Mouse (Mus musculus) right cerebral cortex, adult 2 months (tissue): ENCODE measurements around the gene Lyl1.

Source experiments
- DNase-seq, 2 experiments: peaks; one replicate each; pipeline ENCODE4 v3.0.0; 2021 to 2022; ENCODE audit warnings: low spot score in 2 of 2

The Lyl1 gene

GRCm38 (mm10) chr8:84703466-84704249, 2.4 kb downstream of the Lyl1 start:
- no peak for DNase-seq

GRCm38 (mm10) chr8:84704356-84704755, 3.1 kb downstream of the Lyl1 start:
- peak in 1 of 2 experiments; percentile 48 for DNase-seq

GRCm38 (mm10) chr8:84704867-84705831, 3.9 kb downstream of the Lyl1 start:
- no peak for DNase-seq

GRCm38 (mm10) chr8:84705960-84706359, 4.7 kb downstream of the Lyl1 start:
- DNase-seq: no peak

GRCm38 (mm10) chr8:84706610-84707266, 5.5 kb downstream of the Lyl1 start:
- DNase-seq: no peak

- no peak for DNase-seq
Observed at GRCm38 (mm10) chr8:84707267-84707883, 6.1 kb downstream of the Lyl1 start.

GRCm38 (mm10) chr8:84708071-84708541, 6.8 kb downstream of the Lyl1 start:
- DNase-seq: no peak

GRCm38 (mm10) chr8:84708774-84709475, 7.7 kb downstream of the Lyl1 start:
- peak; percentile 84 to 91 for DNase-seq

GRCm38 (mm10) chr8:84709931-84710330, 8.7 kb downstream of the Lyl1 start:
- no peak for DNase-seq

GRCm38 (mm10) chr8:84711312-84711711, 10.1 kb downstream of the Lyl1 start:
- DNase-seq: no peak

GRCm38 (mm10) chr8:84711933-84712758, 10.9 kb downstream of the Lyl1 start:
- no peak for DNase-seq

GRCm38 (mm10) chr8:84712759-84713120, 11.5 kb downstream of the Lyl1 start:
- no peak for DNase-seq

- DNase-seq: no peak
Observed at GRCm38 (mm10) chr8:84713381-84713780, 12.1 kb downstream of the Lyl1 start.

GRCm38 (mm10) chr8:84714161-84714560, 12.9 kb downstream of the Lyl1 start:
- no peak for DNase-seq

- no peak for DNase-seq
Observed at GRCm38 (mm10) chr8:84715893-84716468, 14.7 kb downstream of the Lyl1 start.

- no peak for DNase-seq
Observed at GRCm38 (mm10) chr8:84716790-84717189, 15.5 kb downstream of the Lyl1 start.

GRCm38 (mm10) chr8:84718476-84718875, 17.2 kb downstream of the Lyl1 start:
- no peak for DNase-seq

- DNase-seq: no peak
Observed at GRCm38 (mm10) chr8:84718959-84719690, 17.9 kb downstream of the Lyl1 start.

GRCm38 (mm10) chr8:84722530-84722849, 21.2 kb downstream of the Lyl1 start:
- no peak for DNase-seq
